Mouse (Mus musculus) naive thymus-derived CD4-positive, alpha-beta T cell, adult 5 months (primary cell): ENCODE data around the gene Aox2. TPM values are rescaled to one million over a fixed set of nuclear protein-coding genes. Genes with fewer than 3 reads are reported as not detected.

Experiments used
- polyA plus RNA-seq: library from polyadenylated mRNA; unstranded; fragments of 100-300 nt; shearing (Covaris generic); gene quantifications from one replicate; pipeline ENCODE4 v1.2.1, GENCODE M21; 2017

Gene Aox2
- not detected for polyA plus RNA-seq

GRCm38 (mm10) chr1:58278026-58278425, at the start of gene Aox2:
Gene Aox2, plus strand, starts transcription at chr1:58278326.

GRCm38 (mm10) chr1:58392652-58393283, 114.6 kb downstream of the Aox2 start, which contains the start of gene Bzw1:
Gene Bzw1, plus strand, starts transcription at chr1:58392898.

GRCm38 (mm10) chr1:58423371-58424248, 145.5 kb downstream of the Aox2 start, which contains the start of gene Clk1:
Gene Clk1, minus strand, starts transcription at chr1:58424066.

Other genes starting within 250 kb of the Aox2 start
- 0.05 TPM for gene Aox1, start 248.4 kb upstream of the Aox2 start, polyA plus RNA-seq
- not detected for gene Aox3, start 165.2 kb upstream of the Aox2 start, polyA plus RNA-seq
- not detected for gene Aox4, start 67.9 kb upstream of the Aox2 start, polyA plus RNA-seq
- gene Bzw1, start 114.6 kb downstream of the Aox2 start, polyA plus RNA-seq, result 444 TPM
- gene Clk1, start 145.7 kb downstream of the Aox2 start, polyA plus RNA-seq, result 1,263 TPM
- 33.1 TPM for gene Nif3l1, start 166.8 kb downstream of the Aox2 start, polyA plus RNA-seq
- 38.2 TPM for gene Ppil3, start 167.2 kb downstream of the Aox2 start, polyA plus RNA-seq
- 28.1 TPM for gene Orc2, start 226.8 kb downstream of the Aox2 start, polyA plus RNA-seq